Mouse (Mus musculus) G1E (cell line): ENCODE results near the gene Zbed4.

Experiments
- CTCF ChIP-seq: IDR thresholded peaks from 2 replicates; pipeline ENCODE4 v1.5.1; 2012; ENCODE audit warnings: low read depth, low read length, inconsistent platforms, mixed read lengths
- GATA1 ChIP-seq: IDR thresholded peaks from 2 replicates; pipeline ENCODE4 v1.6.1; 2012; ENCODE audit warnings: borderline replicate concordance, low read length, inconsistent platforms, mixed read lengths
- POLR2AphosphoS5 ChIP-seq: IDR thresholded peaks from 2 replicates; pipeline ENCODE4 v1.6.1; 2012; ENCODE audit warnings: low read depth, low read length, inconsistent platforms; ENCODE audit not compliant: insufficient replicate concordance
- TAL1 ChIP-seq: conservative IDR thresholded peaks from 2 replicates; pipeline ENCODE4 v1.6.1; 2012; ENCODE audit warnings: low read depth, low read length, inconsistent platforms, mixed read lengths

GRCm38 (mm10) chr15:88745926-88746325 is 5.5 kb upstream of the Zbed4 start:
- no peak for TF ChIP-seq GATA1
- no peak for TF ChIP-seq TAL1
- TF ChIP-seq CTCF: no peak
- no peak for TF ChIP-seq POLR2AphosphoS5
